ENCODE assay signal across 24 mouse cellular contexts in genomic region chr11:22063352-22063751, GRCm38 (mm10).
DNase-seq lines count a peak whose midpoint lies in the region; ATAC-seq and TF ChIP-seq lines count a peak whose summit lies in the region.
"Had no signal": no experiment of that assay in that cellular context is flagged by ENCODE, and none has a peak within 500 bp of the region (broad histone marks: within the 10 kb centered on the region; RNA-seq: fewer than 3 reads in every experiment).

No protein-coding gene starts in this region.

- H3K9ac ChIP-seq in lung, embryonic 16.5 days (ENCODE audit: low read length), result no peak overlapping the region
- H3K9ac ChIP-seq: embryonic facial prominence, embryonic 13.5 days; embryonic facial prominence, embryonic 15.5 days; forebrain, embryonic 12.5 days had no signal

- H3K27me3 ChIP-seq in lung, embryonic 16.5 days (ENCODE audit: control insufficient read depth, insufficient read depth, low read depth, low read length), result no peaks in the 10 kb centered on the region
- H3K27me3 ChIP-seq: embryonic facial prominence, embryonic 13.5 days; embryonic facial prominence, embryonic 15.5 days; forebrain, embryonic 12.5 days had no signal

- WGBS in lung, adult 2 months, result 40% methylated on average over 2 of the region's 2 CpGs
- WGBS in lung, embryonic 16.5 days, result 34% methylated on average over 2 of the region's 2 CpGs

- H3K9me3 ChIP-seq in lung, embryonic 16.5 days (ENCODE audit: control insufficient read depth, low read length), result no peaks in the 10 kb centered on the region
- H3K9me3 ChIP-seq: embryonic facial prominence, embryonic 13.5 days; embryonic facial prominence, embryonic 15.5 days; forebrain, embryonic 10.5 days had no signal

- no peak for TF ChIP-seq CTCF in lung, adult 2 months (IDR thresholded peaks at IDR 0.05; ENCODE audit: insufficient read depth, low read length)

- H3K4me1 ChIP-seq in lung, adult 2 months (ENCODE audit: control insufficient read depth, insufficient read depth, low read length), result no peaks in the 10 kb centered on the region; the same call in 1 of the 2 replicates
- no peaks in the 10 kb centered on the region; the same call in 1 of the 2 replicates for H3K4me1 ChIP-seq in lung, embryonic 16.5 days (replicated peaks; ENCODE audit: control insufficient read depth, insufficient read depth, low read length)
- H3K4me1 ChIP-seq: embryonic facial prominence, embryonic 13.5 days; embryonic facial prominence, embryonic 15.5 days had no signal

- no peak overlapping the region for H3K4me3 ChIP-seq in lung, adult 2 months (replicated peaks; ENCODE audit: extremely low read depth, low read depth, low read length)
- H3K4me3 ChIP-seq in lung, embryonic 16.5 days (ENCODE audit: low read length), result no peak overlapping the region
- H3K4me3 ChIP-seq: embryonic facial prominence, embryonic 13.5 days; embryonic facial prominence, embryonic 15.5 days; erythroblast, embryonic 14.5 days; forebrain, embryonic 10.5 days; forebrain, embryonic 12.5 days had no signal

- DNase-seq in lung, adult 2 months, result peak; percentile 21
- DNase-seq in lung, postnatal 10 days, result peak; percentile 9
- DNase-seq in lung, postnatal 25 days (ENCODE audit: low spot score), result peak; percentile 54
- no peak for DNase-seq in liver
- no peak for DNase-seq in thymus, postnatal 10 days (ENCODE audit: low spot score in 2 of 2)
- DNase-seq in left cerebral cortex, adult 18-20 months (ENCODE audit: low spot score in 2 of 2), result no peak
- DNase-seq in embryo, embryonic 9.5 days (ENCODE audit: extremely low spot score), result no peak
- DNase-seq: adrenal gland, adult 2 months; adrenal gland, postnatal 10 days; adrenal gland, postnatal 25 days; cerebellum, adult 11 months; cerebellum, adult 18-20 months; cerebellum, adult 8-10 months; cerebellum, adult 9-11 months; cerebellum, postnatal 14 days; cerebellum, postnatal 36 days had no signal

- peaks cover 2% of the 10 kb centered on the region; the same call in 1 of the 2 replicates for H3K36me3 ChIP-seq in lung, embryonic 16.5 days (ENCODE audit: control insufficient read depth, insufficient read depth, low read length)
- H3K36me3 ChIP-seq: embryonic facial prominence, embryonic 15.5 days had no signal

- ATAC-seq in lung, embryonic 16.5 days (ENCODE audit: low read depth), result peak; percentile 82
- ATAC-seq: forebrain, embryonic 14.5 days; forebrain, embryonic 16.5 days had no signal

- H3K27ac ChIP-seq in lung, embryonic 16.5 days (ENCODE audit: low read length), result 0 out of 2 replicates have a peak overlapping the region, but pooled peaks have one; percentile 7
- H3K27ac ChIP-seq: embryonic facial prominence, embryonic 13.5 days; embryonic facial prominence, embryonic 15.5 days; forebrain, embryonic 10.5 days; forebrain, embryonic 12.5 days had no signal

- H3K4me2 ChIP-seq in lung, embryonic 16.5 days (ENCODE audit: low read depth, low read length), result no peak overlapping the region
- H3K4me2 ChIP-seq: embryonic facial prominence, embryonic 13.5 days; embryonic facial prominence, embryonic 15.5 days; forebrain, embryonic 12.5 days had no signal

- TF ChIP-seq POLR2A in lung, adult 2 months (IDR thresholded peaks at IDR 0.05; ENCODE audit: borderline replicate concordance, extremely low read depth, low read depth, low read length), result no peak

Comparison
In these comparisons a context has a peak if more than half of its experiments do, and no peak if none do; other contexts are left out.
1. DNase-seq: peak in lung, adult 2 months (single experiment), lung, postnatal 10 days (single experiment) and lung, postnatal 25 days (single experiment); none in liver (single experiment), thymus, postnatal 10 days (0 of 2), left cerebral cortex, adult 18-20 months (0 of 2) and embryo, embryonic 9.5 days (single experiment).